Mouse (Mus musculus): ENCODE measurements at regions not wholly inside any gene's neighbourhood (a gene's known extent, or its start where the extent isn't known, plus 50 kb on each side); places are given as distances from the start of the nearest gene placed in this dataset.

DNA sequence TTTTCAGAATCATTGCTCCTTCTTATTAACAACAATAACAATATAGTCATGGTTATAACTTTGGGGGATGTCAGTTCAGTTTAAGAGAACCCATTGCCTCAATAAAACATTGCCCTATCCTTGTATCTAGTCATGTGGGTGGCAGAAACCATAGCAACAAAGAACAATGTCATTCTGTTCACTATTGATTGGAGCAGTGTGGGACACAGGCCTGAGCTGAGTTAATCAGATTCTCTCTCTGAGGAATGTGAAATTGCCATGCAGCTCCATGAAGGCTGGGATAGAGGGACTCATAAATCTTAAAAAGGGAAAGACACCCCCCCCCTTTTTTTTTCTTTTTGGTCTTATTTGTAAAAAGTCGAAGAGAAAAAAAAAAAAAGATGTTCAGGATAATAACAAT is 165.4 kb upstream of the Pet2 start:
- DNase-seq: peak; percentile 24

DNA sequence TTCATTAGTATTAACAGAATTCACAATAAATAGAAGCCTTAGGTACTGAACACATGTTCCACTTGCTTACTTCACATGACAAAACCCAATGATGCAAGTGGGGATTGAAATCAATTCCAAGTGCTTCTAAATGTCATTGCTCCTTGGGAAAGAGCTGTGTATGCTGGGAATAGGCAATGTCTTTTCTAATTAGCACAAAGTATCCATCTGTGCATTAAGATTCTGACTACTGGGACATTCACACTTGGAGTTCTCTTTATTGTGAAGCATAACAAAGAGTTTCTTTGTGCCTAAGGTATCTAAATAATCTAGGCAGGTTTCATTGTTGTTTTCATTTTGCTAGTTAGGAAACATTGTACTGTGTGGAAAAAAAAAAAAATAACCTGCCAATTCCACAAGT is 149.8 kb upstream of the Pet2 start:
- DNase-seq: no peak
